Mouse (Mus musculus) brain, adult 2 months (tissue): ENCODE data around the gene Adcy1.

ENCODE experiments used
- DNase-seq: peaks from one replicate; pipeline ENCODE4 v3.0.0; 2011; ENCODE audit warnings: low read depth, low spot score

Adcy1 gene

DNA sequence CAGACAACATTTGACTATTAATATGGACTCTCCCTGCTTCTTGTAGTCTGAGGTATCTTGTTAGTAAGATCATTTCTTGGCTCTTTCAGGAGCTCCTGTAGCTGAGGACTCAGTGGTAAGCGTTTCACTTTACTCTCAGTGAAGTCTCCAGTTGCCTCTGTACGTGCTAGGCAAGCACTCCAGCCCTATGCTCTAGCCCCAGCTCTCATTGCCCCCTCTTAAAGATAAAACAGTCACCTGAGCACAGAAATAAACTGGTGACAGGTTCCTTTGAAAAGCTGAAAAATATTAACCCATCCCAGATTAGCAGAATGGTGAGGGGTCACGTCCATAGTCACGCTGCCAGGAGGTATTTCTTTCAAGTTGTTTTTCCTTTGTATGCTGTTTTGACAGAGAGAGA is 115.4 kb downstream of the Adcy1 start:
- no peak for DNase-seq

DNA sequence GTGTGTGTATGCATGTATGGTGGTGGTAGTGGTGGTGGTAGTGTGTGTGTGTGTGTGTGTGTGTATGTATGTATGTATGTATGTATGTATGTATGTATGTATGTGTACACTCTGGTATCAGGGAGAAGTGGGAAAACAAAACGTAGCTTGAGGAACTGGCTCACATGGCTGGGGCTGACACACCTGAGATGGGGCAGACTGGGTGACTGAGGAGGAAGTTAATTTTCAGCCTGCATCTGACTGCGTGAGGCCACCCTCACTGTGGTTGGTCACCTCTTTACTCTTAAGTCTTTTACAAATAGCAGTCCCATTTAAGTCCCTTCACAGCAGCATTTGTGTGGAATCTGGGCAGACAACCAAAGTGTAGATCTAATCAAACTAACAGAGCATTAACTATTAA is 116.0 kb downstream of the Adcy1 start:
- no peak for DNase-seq

DNA sequence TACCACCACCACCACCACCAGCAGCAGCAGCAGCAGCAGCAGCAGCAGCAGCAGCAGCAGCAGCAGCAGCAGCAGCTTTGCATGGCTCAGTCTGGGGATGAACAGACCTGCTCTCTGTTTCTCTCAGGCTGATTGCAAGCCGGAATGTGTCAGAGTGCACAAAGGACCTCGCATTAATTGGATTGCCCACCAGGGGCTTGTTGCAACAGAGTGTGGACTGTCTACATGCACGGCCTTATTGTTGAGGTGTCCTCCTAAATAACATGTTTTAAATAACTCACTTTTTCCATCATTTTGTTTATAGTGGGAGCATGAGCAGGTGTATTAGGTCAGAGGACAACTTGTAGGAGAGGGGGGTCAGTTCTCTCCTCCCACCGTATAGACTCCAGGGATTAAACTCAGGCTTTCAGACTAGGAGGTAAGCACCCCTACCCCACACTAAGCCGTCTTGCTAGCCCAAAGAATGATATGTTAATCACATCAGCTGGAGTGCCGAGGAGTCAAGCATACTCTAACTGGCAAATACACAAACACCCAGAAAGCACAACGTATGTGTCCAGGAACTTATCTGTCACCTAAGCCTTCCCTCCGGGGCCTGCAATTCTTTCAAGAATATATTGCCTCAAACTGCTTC is 119.2 kb downstream of the Adcy1 start:
- DNase-seq = no peak

DNA sequence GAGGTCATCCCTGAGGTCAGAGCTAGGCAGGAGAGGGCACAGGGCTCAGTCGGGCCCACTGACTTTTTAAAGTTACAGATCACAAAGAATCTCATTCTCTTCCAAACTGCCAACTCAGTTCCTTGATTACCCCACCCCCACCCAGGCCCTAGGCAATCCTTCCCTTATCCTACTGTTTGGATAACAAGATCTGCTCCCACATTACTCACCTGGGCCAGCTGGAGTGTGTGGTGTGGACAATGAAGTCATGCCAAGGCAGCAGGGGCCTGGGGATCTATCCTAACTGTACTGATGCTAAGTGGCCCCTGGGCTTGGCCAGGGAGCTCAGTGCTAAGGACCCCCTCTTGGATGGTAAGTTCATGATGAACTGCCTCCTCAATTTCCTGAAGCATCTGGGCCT is 121.1 kb downstream of the Adcy1 start:
- no peak for DNase-seq

DNA sequence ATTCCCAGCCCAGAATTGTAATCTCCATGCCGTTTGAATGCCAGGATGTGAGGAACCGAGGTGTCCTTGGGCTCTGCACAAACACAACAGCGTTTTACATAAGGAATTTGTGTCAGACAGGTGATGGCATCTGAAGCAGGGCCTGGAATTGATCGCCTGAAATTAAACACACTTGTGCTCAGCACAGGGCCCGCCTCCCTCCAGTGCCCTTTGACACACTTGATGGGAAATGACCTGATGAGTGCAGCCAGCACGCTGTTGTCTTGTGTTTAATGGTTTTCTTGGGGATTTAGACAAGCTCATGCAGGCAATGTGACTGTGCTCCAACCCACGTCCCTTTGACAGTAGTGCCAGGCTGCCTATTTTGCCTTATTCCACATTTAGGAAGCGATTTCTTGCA is 124.2 kb downstream of the Adcy1 start:
- DNase-seq = no peak

DNA sequence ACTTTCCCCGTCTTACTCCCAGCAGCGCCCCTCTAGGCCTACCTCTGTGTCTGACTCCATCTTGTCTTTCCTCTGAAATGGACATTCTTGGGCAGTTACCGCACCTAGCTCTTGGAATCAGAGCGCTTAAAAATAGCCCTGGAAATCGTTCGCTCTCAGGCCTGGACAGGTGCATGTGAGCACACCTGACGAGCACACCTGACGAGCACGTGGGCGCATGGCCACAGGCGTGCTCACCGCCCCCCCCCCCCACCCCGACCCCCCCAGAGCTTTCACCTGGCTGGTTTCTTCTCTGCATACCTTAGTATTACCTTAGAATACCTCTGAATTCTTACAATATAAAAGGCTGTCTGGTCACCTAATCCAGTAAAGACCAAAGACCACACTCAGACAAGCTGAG is 125.2 kb downstream of the Adcy1 start, which contains the start of gene Gm11985:
TSS of gene Gm11985 (minus strand) at position 101 of the 400 bp plus-strand sequence.
- no peak for DNase-seq

DNA sequence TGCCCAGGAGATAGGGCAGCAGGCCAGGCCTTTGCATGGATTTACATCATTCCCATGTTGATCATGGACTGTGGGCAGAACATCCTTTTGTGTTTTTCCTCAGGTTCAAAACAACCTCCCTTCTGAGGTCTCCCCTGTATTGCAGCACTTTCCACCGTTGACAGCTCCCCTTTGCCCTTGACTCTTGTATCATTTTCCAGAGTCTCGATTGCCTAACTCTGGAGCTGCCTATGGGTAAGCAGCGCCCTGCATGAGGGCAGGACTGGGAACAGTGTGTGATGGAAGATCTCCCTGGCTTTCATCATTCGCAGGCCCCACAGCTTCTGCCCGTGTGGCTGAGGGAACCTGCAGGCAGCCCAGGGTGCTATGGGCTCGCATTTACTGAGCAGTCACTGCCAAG is 129.4 kb downstream of the Adcy1 start:
- no peak for DNase-seq

DNA sequence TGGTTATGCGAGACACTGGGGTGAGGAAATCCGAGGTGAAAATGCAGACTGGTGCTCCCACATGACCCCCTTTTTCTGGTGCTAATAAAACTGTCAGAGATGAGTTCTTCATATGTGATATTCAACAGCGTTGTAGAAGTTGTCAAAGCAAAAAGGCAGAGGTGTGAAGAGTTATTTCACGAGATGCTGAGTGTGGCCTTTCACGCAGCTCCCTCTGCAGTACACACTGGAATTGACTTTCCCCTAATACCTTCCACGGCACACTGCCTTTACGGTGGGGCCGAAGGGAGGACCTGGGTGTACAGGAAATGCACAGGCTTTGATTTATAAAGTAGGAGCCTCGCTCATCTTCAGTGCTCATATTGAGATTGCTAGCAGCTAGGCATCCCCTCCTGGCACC is 129.8 kb downstream of the Adcy1 start:
- no peak for DNase-seq

DNA sequence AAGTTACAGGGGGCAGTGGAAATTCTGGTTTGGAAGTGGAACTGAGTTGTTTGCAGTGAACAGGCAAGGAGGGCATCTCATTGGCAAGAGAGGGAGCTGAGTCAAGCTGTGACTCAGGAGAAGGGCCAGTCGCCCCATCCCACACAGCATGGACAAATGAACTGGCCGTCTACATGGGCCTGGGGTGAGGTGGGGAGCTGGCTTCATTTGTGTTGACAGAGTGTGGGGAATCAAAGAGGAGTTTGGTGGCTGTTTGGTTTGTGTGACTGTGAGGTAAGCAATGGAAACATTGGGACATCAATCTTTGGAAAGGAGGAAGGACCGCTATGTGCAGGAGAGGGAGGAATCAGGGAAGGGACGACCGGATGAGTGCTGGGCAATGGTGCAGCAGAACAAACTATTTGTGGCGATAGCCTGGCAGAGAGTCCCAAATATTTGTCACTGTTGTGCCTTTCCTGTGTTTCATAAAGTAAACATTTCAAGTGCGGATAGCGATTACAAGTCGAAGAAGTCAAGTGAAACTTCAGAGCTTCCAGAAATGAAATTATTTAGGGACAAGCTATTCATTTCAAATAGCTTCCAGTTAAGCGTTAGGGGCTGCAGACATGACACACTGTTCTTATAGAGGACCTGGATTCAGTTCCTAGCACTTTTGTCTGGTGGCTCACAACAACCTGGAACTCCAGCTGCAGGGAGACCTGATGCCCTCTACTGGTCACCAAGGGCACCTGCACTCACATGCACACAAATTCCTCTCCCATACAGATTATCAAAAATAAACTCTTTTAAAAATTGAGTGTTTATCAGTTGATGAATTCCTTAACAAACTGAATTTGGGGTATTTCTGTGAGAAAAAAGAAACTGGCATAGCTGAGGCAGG is 131.4 kb downstream of the Adcy1 start:
- no peak for DNase-seq

DNA sequence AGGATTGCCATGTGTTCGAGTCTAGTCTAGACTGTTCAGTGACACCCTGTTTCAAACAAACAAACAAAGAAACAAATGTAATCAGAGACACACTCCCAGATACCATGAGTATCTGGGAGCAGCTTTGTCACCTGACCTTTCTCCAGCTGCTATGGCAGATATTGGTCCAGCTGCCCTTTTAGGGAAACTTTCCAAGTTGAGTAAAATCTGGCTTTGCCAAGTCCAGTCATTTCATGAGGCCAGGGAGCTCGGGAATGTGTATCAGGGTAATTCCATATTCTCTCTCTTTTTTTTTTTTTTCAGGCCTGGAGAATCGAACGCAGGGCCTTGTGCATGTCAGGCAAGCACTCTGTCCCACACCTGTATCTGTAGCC is 132.0 kb downstream of the Adcy1 start:
- DNase-seq = no peak

DNA sequence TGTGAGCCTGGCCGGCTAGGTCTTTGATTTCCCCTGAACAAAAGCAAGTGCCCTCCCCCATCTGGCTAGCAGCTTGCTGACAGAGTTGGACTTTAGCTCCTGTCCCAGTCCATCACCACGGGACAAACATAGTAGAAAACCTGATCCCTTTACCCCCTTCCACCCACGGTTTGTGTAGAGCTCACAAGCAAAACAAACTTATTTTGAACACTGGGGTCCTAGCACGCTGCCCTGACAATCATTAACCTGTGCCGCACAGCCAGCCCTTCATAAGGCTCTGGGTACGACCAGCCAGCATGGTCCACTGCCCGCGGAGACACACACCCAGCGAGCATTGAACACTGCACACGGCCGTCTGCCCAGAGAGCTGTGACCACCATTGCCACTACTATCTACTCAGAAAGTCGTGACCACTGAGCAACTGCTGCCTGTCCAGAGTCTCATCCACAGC is 134.2 kb downstream of the Adcy1 start, which contains the start of gene Igfbp1:
TSS of gene Igfbp1 (plus strand) at position 292 of the 451 bp plus-strand sequence.
- DNase-seq = no peak

DNA sequence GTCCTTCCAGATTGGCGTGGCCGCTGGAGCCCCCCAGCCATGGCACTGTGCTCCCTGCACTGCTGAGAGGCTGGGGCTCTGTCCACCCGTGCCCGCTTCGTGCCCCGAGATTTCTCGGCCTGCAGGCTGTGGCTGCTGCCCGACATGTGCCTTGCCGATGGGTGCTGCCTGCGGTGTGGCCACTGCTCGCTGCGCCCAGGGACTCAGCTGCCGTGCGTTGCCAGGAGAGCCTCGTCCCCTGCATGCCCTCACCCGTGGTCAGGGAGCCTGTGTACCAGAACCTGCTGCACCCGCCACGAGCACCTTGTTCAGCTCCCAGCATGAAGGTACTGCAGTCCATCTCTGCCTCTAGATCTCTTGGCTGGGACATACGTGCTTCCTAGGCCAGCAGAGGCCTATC is 134.7 kb downstream of the Adcy1 start:
- DNase-seq = no peak

DNA sequence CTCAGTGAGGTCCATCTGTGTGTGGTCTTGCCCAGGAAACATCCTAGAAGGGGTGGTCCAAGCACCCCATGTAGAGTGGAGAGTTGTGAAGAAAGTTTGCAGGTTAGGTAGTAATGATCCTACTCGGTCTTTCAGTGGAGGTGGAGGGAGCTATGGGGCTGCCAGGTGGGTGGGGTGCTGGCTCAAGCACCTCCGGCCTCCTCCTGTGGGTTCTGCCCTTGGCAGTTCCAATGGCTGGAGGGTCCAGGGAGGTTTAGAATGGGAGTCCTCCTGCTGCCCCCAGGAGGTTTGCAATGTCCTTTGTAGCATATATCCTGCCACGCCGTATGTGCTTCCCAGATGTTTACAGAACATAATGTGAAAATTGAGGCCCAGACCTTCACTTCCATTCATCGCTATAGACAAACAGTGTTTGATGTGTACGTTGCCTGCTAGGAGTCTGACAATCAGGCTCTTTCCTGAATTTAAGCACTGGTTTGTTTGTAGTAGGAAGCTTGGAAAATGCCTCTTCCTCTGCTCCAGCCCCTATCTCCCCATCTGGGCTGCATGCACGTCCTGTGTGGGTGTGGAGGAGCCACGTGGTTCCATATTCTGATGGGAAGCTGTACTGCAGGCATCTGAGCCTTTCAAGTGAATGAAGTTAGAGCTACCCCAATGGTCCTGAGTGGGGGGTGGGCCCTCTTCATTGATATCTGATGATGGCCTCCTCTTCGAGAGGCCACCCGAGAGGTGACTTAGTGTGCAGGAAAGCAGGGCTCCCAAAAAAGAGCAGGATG is 135.4 kb downstream of the Adcy1 start:
- DNase-seq = no peak

DNA sequence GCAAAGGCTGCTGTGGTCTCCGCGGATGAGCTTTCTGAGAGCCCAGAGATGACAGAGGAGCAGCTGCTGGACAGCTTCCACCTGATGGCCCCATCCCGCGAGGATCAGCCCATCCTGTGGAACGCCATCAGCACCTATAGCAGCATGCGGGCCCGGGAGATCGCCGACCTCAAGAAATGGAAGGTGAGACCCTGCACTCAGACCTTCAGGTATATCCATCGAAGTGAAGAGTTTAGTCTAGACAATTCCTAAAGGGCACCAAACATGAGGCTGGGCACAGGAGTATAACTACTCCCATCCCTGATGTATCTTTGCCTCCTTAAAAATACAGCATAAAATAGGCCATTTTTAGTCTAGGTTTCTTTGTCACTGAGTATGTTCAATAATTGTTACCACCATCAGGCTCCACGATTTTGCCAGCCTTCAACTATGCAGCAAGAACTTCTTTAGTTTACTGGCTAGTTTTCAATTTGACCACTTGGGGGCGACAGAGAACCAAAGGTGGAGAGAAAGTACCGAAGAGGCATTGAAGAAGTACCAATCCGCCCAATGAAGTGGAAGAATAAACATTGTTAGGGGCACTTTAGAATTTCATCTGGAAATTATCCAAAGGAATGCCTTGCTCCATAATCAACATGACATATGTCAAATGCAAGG is 136.6 kb downstream of the Adcy1 start:
- DNase-seq = peak; percentile 78

DNA sequence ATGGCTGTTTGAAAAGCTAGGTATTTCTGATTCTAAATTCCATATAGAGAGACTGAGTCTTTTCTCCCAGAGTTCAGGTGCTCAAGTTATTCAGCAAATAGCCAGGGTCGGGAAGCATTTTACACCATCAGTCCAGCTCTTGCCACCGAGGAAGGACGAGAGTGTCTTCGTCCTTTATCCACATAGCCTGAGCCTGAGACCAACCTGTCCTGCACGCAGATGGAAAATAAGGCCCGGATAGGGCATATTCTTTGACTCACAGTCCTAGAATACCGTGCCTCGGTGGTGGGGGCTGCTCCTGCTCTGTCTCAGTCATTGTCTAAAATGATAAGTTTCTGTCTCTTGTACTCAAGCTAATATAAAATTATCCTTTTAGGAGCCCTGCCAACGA is 137.1 kb downstream of the Adcy1 start:
- DNase-seq = no peak

DNA sequence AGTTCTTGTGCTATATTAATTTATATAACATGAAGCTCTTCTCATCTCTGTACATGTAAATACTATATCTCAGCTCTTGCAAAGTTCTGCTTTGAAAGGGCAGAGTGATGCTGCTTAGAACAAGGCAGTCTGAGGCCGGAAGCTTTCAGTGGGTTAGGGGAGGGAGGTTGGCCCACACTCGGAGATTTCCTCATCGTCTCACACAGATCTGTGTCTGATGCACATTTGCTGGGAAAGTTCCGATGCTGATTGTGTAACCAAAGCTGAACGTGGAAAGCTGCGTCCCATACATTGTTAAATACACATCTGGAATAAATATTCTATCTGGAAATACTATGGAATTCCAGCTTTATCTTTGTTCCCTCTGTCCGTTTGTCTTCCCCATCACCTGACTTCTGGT is 138.9 kb downstream of the Adcy1 start:
- DNase-seq = no peak

DNA sequence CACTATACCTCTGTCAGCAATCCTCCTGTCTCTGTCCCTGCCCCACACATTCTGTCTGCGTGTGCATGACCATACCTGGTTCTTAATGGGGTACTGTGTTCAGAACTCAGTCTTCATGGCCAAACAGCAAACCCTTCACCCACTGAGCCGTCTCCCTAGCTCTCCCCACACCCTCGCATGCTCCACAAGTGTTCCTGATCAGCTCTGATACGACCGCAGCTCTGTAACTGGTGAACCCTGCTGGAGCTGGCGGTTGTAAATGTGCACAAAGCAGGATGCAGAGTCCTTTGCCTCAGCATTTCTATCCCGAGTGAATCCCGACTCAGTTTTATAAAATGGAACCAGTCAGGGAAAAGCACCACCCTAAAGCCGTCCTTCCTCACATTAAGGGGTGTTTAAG is 140.6 kb downstream of the Adcy1 start:
- no peak for DNase-seq

DNA sequence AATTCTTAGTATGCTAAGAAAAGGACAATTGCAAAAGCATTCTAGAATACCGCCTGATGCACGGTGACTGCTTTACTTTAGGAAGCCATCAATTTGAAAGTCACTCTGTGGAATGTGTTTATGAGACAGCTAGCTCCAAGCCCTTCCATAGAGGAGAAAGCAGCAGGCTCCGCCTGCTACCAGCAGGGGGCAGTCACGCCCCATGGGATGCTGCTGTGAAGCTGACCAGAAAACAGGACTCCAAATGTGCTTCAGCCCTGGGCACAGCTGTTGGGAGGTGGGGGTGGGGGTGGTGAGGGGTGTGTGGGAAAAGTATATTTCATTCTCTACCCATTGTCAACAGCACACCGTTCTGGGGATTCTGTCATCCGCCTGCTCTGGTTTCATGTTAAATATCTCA is 147.1 kb downstream of the Adcy1 start:
- DNase-seq = peak; percentile 78

DNA sequence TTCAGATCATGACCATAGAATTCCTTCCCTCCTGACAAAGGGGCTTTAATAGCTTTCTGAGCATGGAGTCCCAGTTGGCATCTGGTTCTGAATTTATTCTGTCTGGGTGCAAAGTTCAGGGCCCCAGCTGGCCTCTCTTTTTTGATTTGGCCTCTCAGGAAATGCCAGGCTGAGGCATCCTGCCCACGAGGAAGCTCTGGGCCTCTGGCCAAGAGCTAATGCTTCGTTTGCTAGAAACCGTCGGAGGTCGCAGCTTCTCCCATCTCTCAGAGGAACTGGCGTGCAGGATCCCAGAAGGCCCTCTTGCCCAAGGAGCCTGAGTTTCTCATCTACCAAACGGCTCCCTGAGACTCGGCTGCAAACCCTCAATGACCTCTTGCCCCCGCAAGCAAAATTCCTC is 147.9 kb downstream of the Adcy1 start:
- DNase-seq = no peak

DNA sequence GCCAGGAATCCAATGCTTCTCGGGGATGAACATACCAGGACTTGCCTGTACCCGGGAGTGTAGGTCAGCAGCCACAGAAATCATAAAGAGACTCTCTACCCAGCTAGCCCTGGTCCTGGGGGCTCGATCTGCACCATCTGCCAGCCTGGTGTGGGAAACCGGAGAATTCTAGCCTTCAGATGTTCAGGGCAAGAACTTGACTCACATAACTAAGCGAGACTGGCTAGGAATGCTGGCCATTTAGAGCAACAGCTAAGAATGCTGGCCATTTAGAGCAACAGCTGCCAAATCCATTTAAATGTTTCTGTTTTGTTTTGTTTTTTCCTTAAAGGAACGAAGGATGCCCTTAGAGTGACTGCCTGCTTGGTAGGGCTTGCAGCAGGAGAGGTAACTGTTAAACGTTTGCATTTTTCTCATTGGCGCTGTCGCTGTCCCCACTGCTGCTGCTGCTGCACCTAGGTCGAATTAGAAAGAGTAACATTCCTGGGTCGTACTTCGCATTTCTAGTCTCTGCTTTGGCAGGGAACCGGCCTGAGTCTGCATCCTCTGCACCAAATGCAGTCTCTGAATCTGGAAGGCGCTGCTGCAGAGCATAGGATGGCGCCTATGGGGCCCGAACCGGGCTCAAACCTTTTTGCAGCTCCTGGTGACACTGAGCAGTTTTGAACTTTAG is 149.0 kb downstream of the Adcy1 start:
- DNase-seq = no peak

DNA sequence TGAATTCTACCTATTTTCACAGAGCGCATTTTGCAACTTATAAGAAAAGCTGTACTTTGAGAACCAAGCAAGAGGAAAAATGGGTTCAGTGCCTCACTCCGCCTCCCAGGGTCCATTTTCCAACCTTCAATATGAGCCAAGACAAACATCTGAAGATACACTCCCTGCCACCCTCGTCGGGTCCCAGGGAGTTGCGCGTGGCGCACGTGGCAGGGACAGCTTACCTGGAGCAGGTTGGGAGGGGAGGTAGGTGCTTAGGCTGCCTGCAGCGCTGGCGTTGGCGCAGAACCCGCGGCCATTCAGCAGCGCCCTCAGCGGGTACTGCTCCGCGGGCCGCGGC is 149.8 kb downstream of the Adcy1 start:
- DNase-seq = no peak
